Mouse (Mus musculus) c-Kit-negative CD71-positive TER-119-positive erythroid progenitor cells, embryonic 14.5 days (primary cell): ENCODE results near the gene Hoxd10.

Experiments used
- DNase-seq: peaks from one replicate; pipeline ENCODE4 v3.0.0-alpha.2; 2013; ENCODE audit warnings: low read depth, low spot score

Gene Hoxd10

DNA sequence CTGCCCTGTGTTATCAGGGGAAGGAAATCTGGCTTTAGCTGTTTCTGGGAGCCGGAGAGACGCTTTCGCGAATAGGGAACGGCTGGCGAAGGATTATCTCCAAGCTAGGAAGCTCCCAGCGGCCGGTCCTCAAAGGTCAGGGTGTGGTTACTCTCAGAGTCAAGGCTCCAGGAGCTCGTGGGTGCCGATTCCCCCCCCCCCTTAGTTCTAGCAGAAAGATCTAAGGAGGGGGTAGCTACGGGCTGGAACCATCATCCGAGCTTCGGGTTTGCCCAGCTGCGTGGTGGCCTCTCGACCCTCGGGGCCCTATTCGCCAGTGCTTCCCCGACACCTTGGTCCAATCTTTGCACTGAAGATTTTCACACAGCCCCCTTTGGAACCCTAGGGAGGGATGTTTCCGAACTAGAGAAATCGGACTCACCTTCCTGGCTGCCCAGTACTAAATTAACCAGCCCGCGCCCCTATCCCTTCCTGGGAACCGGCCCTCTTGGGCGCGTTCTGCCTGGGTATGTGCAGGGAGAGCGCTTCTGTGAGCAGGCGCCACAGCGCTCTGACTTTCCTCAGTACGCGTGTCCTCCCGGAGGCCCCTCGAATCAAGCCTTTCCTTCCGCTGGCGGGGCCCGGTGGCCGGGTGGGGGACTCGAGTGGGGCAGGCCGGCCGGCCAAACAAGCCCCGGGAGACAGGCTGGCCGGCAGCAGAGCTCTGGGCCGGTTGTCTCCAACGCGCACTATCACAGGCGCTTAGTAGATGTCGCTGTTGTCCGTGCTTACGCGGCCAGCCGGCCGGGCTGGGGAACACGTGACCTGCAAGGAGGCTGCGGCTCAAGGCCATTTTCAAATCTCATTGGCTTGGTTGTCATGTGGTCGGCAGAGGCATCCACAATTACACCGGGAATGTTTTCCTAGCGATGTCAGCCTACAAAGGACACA is at the start of gene Hoxd10:
Gene Hoxd10, plus strand, starts transcription at position 903 of the 930 bp plus-strand sequence.
- DNase-seq = no peak

- DNase-seq = no peak
These were observed 49.3 kb upstream of the Hoxd10 start for GRCm38 (mm10) chr2:74642431-74642830.

DNA sequence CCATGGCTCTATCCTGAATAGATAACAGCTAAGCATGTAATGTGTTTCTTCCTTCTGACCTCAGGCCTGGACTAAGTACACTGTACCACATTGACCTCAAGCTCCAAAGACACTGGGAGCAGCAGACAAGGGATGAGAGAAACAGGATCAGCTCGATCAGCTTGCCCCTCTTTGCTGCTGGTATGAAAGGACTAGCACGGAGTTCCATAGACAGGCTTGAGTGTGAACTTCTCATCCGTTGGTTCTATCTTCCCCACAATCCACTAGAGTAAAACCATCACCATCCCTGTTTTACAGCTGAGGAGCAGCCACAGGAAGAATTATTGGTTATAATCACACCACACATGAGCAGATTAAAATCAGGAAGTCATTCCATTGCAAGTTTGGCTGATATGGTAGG is 46.1 kb upstream of the Hoxd10 start:
- DNase-seq = no peak

GRCm38 (mm10) chr2:74647082-74647864 is 44.5 kb upstream of the Hoxd10 start:
- DNase-seq = no peak

DNA sequence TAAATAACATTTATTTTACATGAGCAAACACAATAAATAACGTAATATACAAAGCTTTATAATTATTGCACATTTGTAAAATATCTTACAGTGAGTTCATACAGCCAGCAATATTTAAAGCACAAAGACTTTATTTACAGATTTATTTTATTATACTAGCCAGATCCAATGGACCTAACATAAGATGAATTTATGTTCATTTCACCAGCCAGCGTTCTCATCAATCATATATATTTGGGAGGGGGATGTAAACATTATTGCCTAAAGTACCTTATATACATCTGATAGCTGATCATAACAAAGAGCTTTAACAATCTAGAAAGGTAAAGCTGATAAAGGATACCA is 38.8 kb upstream of the Hoxd10 start:
- no peak for DNase-seq

GRCm38 (mm10) chr2:74653781-74654535 is 37.8 kb upstream of the Hoxd10 start:
- no peak for DNase-seq

GRCm38 (mm10) chr2:74654743-74655419 is 36.8 kb upstream of the Hoxd10 start:
- DNase-seq = no peak

DNA sequence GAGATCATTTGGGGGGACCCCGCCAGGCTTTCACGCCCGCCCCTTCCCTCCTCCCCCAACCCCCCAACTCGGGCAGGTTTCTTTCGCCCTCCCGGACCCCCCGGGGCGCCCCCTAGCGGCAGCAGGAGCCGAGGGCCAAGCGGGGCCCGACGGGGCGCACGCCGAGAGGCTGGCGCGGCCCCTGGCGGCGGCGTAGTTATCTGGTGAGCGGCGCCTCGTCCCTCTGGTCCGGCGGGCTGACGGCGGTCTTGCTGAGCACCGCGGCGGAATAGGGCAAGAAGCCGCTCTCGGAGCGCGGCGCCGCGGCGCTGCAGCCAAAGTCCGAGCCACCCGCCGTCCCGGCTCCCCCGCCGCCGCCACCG is 36.3 kb upstream of the Hoxd10 start:
- no peak for DNase-seq

DNA sequence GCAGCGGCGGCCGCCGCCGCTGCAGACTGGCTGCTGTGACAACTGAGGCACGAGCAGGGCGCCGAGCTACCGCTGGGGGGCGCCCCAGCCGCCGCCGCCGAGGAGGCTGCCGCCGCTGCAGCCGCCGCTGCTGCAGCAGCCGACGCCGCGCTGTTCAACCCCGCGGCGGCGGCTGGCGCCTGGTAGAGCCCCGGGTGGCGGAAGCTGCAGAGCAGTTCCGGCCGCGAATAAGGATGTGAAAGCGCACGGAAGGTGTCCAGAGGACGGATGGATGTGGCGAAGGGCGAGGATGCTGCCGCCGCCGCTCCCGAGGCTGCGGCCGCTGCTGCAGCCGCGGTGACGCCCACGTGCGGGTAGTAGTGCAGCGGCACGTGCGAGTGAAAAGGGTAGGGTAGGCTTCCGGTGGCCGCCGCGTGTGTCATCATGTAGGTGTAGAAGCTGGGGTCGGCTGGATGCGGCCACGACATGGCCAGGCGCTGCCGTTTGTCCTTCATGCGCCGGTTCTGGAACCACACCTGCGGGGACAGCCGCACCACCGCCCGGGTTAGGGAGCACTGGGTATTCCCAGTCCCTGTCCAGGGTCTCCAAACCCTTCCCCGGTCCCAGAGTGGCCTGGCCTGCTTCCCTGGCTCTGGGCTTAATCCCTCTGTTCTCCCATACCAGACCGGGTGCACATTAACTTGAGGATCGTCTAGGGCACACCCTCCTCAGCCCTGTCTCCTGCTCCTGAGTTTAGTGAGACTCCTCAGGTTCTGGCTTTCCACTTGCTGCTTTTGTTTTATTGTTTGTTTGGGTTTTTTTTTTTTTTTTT is 35.7 kb upstream of the Hoxd10 start:
- DNase-seq = no peak

DNA sequence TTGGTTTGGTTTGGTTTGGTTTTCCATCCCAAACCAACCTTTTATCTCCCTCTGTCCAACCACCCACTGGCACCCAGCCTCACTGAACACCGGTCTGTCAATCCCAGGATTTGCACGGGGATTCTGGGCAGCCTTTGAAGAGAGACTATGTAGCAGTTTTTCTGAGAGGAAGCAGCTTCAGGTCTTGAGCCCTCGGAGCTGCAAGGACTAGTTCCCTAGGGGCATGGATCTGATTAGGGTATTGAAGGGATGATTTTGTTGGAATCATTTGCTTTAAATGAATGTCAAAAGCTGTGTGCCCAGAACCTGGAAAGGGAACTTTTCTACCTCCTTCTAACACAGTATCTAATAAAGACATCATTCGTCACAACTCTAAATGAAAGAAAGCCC is 35.1 kb upstream of the Hoxd10 start:
- DNase-seq = no peak

- no peak for DNase-seq
These were observed 34.3 kb upstream of the Hoxd10 start for GRCm38 (mm10) chr2:74657251-74658023.

- no peak for DNase-seq
These were observed 33.6 kb upstream of the Hoxd10 start for GRCm38 (mm10) chr2:74658024-74658666.

GRCm38 (mm10) chr2:74658667-74659371 is 32.9 kb upstream of the Hoxd10 start:
- no peak for DNase-seq

DNA sequence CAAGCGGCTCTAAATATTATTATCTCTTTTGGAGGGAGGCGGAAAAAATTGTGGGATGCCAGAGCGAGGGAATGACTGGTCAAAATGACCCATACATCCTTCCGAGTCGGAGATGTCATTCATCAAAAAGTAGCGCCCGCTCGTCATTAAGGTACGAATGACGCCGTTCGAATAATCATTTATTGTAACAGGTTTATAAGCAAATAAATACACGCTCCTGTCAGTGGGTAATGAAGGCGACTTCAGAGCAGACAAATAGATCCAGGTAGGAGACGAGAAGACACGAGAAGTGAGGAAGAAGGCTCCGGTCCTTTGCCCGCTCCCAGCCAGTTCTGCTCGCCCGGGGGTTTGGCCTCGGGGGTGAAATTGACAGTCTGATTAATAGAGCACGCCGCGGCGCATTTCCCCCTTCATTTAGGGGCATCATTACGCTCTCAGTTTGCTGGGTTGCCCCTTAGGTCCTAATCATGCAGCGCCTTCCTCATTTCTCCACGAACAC is 32.2 kb upstream of the Hoxd10 start, which contains the start of gene Evx2:
Gene Evx2, minus strand, starts transcription at position 51 of the 499 bp plus-strand sequence.
- no peak for DNase-seq

GRCm38 (mm10) chr2:74660421-74661375 is 31.0 kb upstream of the Hoxd10 start:
- no peak for DNase-seq

DNA sequence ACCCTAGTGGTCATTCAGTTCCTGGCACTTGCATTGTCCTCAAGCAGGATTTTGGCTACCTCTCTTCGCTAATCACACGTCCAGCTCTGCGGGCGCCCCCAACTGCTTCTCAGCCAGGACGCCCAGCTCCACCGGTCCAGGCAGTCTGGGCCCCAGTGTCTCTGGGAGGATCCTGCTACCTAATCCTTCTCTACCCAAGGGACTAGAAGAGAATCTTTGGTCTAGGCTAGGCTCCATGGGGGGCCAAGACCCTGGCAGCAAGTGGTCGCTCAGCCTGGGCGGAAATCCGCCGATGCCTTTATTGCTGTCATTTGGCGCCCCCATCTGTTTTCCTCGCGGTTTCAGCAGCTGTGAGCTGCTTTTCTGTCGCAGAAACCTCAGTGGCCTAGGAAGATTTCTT is 30.0 kb upstream of the Hoxd10 start:
- DNase-seq = no peak

GRCm38 (mm10) chr2:74663291-74663925 is 28.3 kb upstream of the Hoxd10 start:
- no peak for DNase-seq
